16 mouse cellular contexts compared by ENCODE assay signal in the genomic region with DNA sequence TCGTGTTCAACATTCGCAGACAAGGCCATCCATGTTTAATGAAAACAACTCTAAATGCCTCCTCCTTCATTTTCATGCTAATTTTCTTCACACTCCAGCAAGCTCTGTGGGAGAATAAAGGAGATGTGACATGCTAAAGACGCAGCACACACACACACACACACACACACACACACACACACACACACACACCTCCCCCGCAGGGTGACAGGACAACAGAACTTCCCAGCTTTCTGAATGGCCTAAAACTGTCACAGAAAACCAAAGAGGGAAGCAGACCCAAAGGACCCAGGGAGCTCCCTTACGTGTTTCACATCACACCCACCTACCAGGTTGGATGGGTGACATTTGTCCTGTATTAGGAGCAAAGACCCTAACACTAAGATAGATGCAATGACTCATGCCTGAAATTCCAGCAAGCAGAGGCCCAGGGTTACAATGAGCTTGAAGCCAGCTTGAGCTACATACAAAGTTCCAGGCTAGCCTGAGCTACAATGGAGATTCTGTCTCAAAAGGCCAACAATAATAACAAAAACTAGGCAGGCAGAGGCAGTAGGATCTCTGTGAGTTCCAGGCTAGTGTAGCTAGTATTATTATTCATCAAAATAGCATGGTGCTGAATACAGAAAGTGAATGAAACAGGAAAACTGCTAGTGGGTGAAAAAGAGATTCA. TPM values are rescaled to one million over a fixed set of nuclear protein-coding genes. Genes with fewer than 3 reads are reported as not detected.
DNase-seq lines count a peak whose midpoint lies in the region; ATAC-seq and TF ChIP-seq lines count a peak whose summit lies in the region.
"Had no signal": no experiment of that assay in that cellular context is flagged by ENCODE, and none has a peak within 500 bp of the region (broad histone marks: within the 10 kb centered on the region; RNA-seq: fewer than 3 reads in every experiment).

No protein-coding gene starts in this region.

- H3K27me3 ChIP-seq in heart, adult 2 months (ENCODE audit: control insufficient read depth, insufficient read depth, low read length), result no peaks in the 10 kb centered on the region
- no peaks in the 10 kb centered on the region for H3K27me3 ChIP-seq in heart, embryonic 11.5 days (ENCODE audit: control insufficient read depth, insufficient read depth, low read length)
- peaks cover 17% of the 10 kb centered on the region for H3K27me3 ChIP-seq in midbrain, embryonic 12.5 days
- no peaks in the 10 kb centered on the region for H3K27me3 ChIP-seq in midbrain, postnatal 0 days (ENCODE audit: insufficient read depth, low read length)
- H3K27me3 ChIP-seq in hindbrain, embryonic 14.5 days (ENCODE audit: control insufficient read depth, insufficient read depth, low read length), result no peaks in the 10 kb centered on the region
- no peaks in the 10 kb centered on the region for H3K27me3 ChIP-seq in splenic B cell, adult 2 months (ENCODE audit: control insufficient read depth, insufficient read depth, low read length, poor library complexity, severe bottlenecking)
- H3K27me3 ChIP-seq: embryonic facial prominence, embryonic 12.5 days; limb, embryonic 15.5 days; stomach, embryonic 15.5 days had no signal

- no peak for TF ChIP-seq POLR2A in heart, adult 2 months (IDR thresholded peaks at IDR 0.05; ENCODE audit: insufficient read depth, low read depth, low read length)

- no peak overlapping the region for H3K9ac ChIP-seq in heart, adult 2 months (ENCODE audit: low read depth, low read length)
- H3K9ac ChIP-seq in heart, embryonic 11.5 days (ENCODE audit: low read depth, low read length), result no peak overlapping the region
- H3K9ac ChIP-seq in midbrain, embryonic 12.5 days (replicated peaks), result no peak overlapping the region
- H3K9ac ChIP-seq in midbrain, postnatal 0 days (replicated peaks; ENCODE audit: low read length, poor library complexity, severe bottlenecking), result no peak overlapping the region
- no peak overlapping the region for H3K9ac ChIP-seq in hindbrain, embryonic 14.5 days
- H3K9ac ChIP-seq: embryonic facial prominence, embryonic 12.5 days; limb, embryonic 15.5 days; lung, embryonic 14.5 days; stomach, embryonic 15.5 days had no signal

- no peak for TF ChIP-seq EP300 in heart, adult 2 months (IDR thresholded peaks at IDR 0.05; ENCODE audit: insufficient read depth, low read depth, low read length)

- DNase-seq in heart, adult 2 months, result no peak
- DNase-seq in midbrain, postnatal 0 days (ENCODE audit: low spot score), result no peak
- no peak for DNase-seq in hindbrain, embryonic 14.5 days (ENCODE audit: low spot score)
- peak; percentile 10 for DNase-seq in splenic B cell, adult 2 months (ENCODE audit: low read depth, low spot score)
- DNase-seq in cerebellum, adult 9-10 months, result no peak
- no peak for DNase-seq in gastrocnemius, adult 8-10 months (ENCODE audit: low spot score in 2 of 2)
- DNase-seq: cerebellum, adult 2 months; thymus, postnatal 25 days had no signal

- peaks cover 26% of the 10 kb centered on the region for H3K4me1 ChIP-seq in heart, adult 2 months (ENCODE audit: control insufficient read depth, insufficient read depth, low read length)
- H3K4me1 ChIP-seq in heart, embryonic 11.5 days (ENCODE audit: control insufficient read depth, insufficient read depth, low read length), result peaks cover 74% of the 10 kb centered on the region
- peaks cover 78% of the 10 kb centered on the region for H3K4me1 ChIP-seq in midbrain, embryonic 12.5 days
- H3K4me1 ChIP-seq in midbrain, postnatal 0 days (ENCODE audit: insufficient read depth, low read length), result peaks cover 24% of the 10 kb centered on the region; the same call in 1 of the 2 replicates
- H3K4me1 ChIP-seq in hindbrain, embryonic 14.5 days (replicated peaks; ENCODE audit: control insufficient read depth, insufficient read depth, low read length), result peaks cover 73% of the 10 kb centered on the region

- 88% methylated on average over 5 of the region's 5 CpGs for WGBS in heart, adult 2 months
- 69% methylated on average over 5 of the region's 5 CpGs for WGBS in heart, embryonic 11.5 days (ENCODE audit: insufficient replicate concordance)
- WGBS in midbrain, embryonic 12.5 days, result 29% methylated on average over 5 of the region's 5 CpGs
- WGBS in midbrain, postnatal 0 days, result 22% methylated on average over 5 of the region's 5 CpGs
- WGBS in hindbrain, embryonic 14.5 days, result 17% methylated on average over 5 of the region's 5 CpGs

- no peak overlapping the region for H3K4me3 ChIP-seq in heart, adult 2 months
- no peak overlapping the region for H3K4me3 ChIP-seq in heart, embryonic 11.5 days (ENCODE audit: low read depth, low read length)
- no peak overlapping the region for H3K4me3 ChIP-seq in midbrain, embryonic 12.5 days
- H3K4me3 ChIP-seq in midbrain, postnatal 0 days (ENCODE audit: low read depth, low read length), result no peak overlapping the region
- H3K4me3 ChIP-seq in hindbrain, embryonic 14.5 days (replicated peaks; ENCODE audit: low read length), result no peak overlapping the region
- H3K4me3 ChIP-seq: embryonic facial prominence, embryonic 12.5 days; left cerebral cortex, adult 2 months; limb, embryonic 15.5 days; stomach, embryonic 15.5 days had no signal

- no peak for TF ChIP-seq CTCF in heart, adult 2 months (IDR thresholded peaks at IDR 0.05)
- TF ChIP-seq CTCF in midbrain, postnatal 0 days (IDR thresholded peaks at IDR 0.05), result no peak

- no peak overlapping the region for H3K4me2 ChIP-seq in heart, embryonic 11.5 days
- no peak overlapping the region for H3K4me2 ChIP-seq in midbrain, embryonic 12.5 days (replicated peaks)
- H3K4me2 ChIP-seq in midbrain, postnatal 0 days (ENCODE audit: low read depth, low read length, poor library complexity, severe bottlenecking), result no peak overlapping the region
- H3K4me2 ChIP-seq in hindbrain, embryonic 14.5 days (replicated peaks), result peak overlapping the region; percentile 96; the same call in 1 of the 2 replicates
- H3K4me2 ChIP-seq: embryonic facial prominence, embryonic 12.5 days; limb, embryonic 15.5 days had no signal

- H3K27ac ChIP-seq in heart, adult 2 months, result peak overlapping the region; percentile 60
- H3K27ac ChIP-seq in heart, embryonic 11.5 days (ENCODE audit: low read depth, low read length), result no peak overlapping the region
- peak overlapping the region; percentile 46 for H3K27ac ChIP-seq in midbrain, embryonic 12.5 days (replicated peaks)
- no peak overlapping the region for H3K27ac ChIP-seq in midbrain, postnatal 0 days (ENCODE audit: low read depth, low read length)
- H3K27ac ChIP-seq in hindbrain, embryonic 14.5 days, result 0 out of 2 replicates have a peak overlapping the region, but pooled peaks have one; percentile 10
- H3K27ac ChIP-seq: embryonic facial prominence, embryonic 12.5 days; left cerebral cortex, adult 2 months; limb, embryonic 15.5 days; stomach, embryonic 15.5 days had no signal

- no peaks in the 10 kb centered on the region for H3K9me3 ChIP-seq in heart, embryonic 11.5 days (replicated peaks; ENCODE audit: control insufficient read depth, low read length)
- no peaks in the 10 kb centered on the region for H3K9me3 ChIP-seq in midbrain, embryonic 12.5 days
- H3K9me3 ChIP-seq in midbrain, postnatal 0 days (ENCODE audit: low read length), result no peaks in the 10 kb centered on the region
- H3K9me3 ChIP-seq in hindbrain, embryonic 14.5 days (ENCODE audit: control insufficient read depth, low read length), result no peaks in the 10 kb centered on the region
- H3K9me3 ChIP-seq: embryonic facial prominence, embryonic 12.5 days; limb, embryonic 15.5 days; stomach, embryonic 15.5 days had no signal

- intact Hi-C loops in heart, adult 2 months (cut with DNase I), result no loop called here

- H3K79me2 ChIP-seq in heart, adult 2 months (replicated peaks; ENCODE audit: control insufficient read depth, insufficient read depth, low read length), result peaks cover 1% of the 10 kb centered on the region

- ATAC-seq in heart, embryonic 11.5 days (replicated peaks; ENCODE audit: insufficient number of reproducible peaks, low FRiP score, low TSS enrichment), result no peak
- ATAC-seq in midbrain, embryonic 12.5 days (ENCODE audit: low FRiP score, low read depth), result peak; percentile 69
- ATAC-seq in midbrain, postnatal 0 days (ENCODE audit: low FRiP score), result no peak
- ATAC-seq in hindbrain, embryonic 14.5 days (ENCODE audit: low FRiP score), result no peak
- ATAC-seq: activated CD4-positive, CD25-positive, alpha-beta regulatory T cell, adult 4 months had no signal

- peaks cover 14% of the 10 kb centered on the region for H3K36me3 ChIP-seq in heart, adult 2 months (ENCODE audit: control insufficient read depth, insufficient read depth, low read length)
- no peaks in the 10 kb centered on the region for H3K36me3 ChIP-seq in heart, embryonic 11.5 days (ENCODE audit: control insufficient read depth, insufficient read depth, low read length)
- no peaks in the 10 kb centered on the region for H3K36me3 ChIP-seq in midbrain, embryonic 12.5 days
- H3K36me3 ChIP-seq in midbrain, postnatal 0 days (ENCODE audit: insufficient read depth, low read length), result no peaks in the 10 kb centered on the region
- no peaks in the 10 kb centered on the region for H3K36me3 ChIP-seq in hindbrain, embryonic 14.5 days (replicated peaks; ENCODE audit: control insufficient read depth, insufficient read depth)
- no peaks in the 10 kb centered on the region for H3K36me3 ChIP-seq in splenic B cell, adult 2 months (ENCODE audit: control insufficient read depth, insufficient read depth, low read length, poor library complexity, severe bottlenecking)
- H3K36me3 ChIP-seq: embryonic facial prominence, embryonic 12.5 days; limb, embryonic 15.5 days; stomach, embryonic 15.5 days had no signal

RNA-seq across cellular contexts. Expression of a gene that starts 5.5 kb away (rescaled TPM):
- total RNA-seq in heart, adult 2 months (2021), result 1 to 10 TPM; 5.7 to 6.5 TPM
- 4.8 and 6.2 TPM in 2 replicates for polyA plus RNA-seq in heart, adult 2 months (2012; rRNA removed)
- polyA plus RNA-seq in heart, embryonic 11.5 days (2014; fragmentation: Nextera tagmentation; extraction: Ambion mirVana), result 9.1 and 9.2 TPM in 2 replicates
- polyA plus RNA-seq in midbrain, embryonic 12.5 days (2016; fragmentation: Nextera tagmentation; extraction: Ambion mirVana), result 12.5 and 12.8 TPM in 2 replicates
- 9.2 and 11.0 TPM in 2 replicates for total RNA-seq in midbrain, postnatal 0 days (2014; rRNA removed)
- 9.1 TPM in 2 replicates for polyA plus RNA-seq in midbrain, postnatal 0 days (2015; fragmentation: Nextera tagmentation; extraction: Ambion mirVana)
- 10.8 and 11.6 TPM in 2 replicates for polyA plus RNA-seq in hindbrain, embryonic 14.5 days (2014; fragmentation: Nextera tagmentation; extraction: Ambion mirVana)
- 1 to 10 TPM; 1.5 to 3.0 (median 2.2) TPM for total RNA-seq in gastrocnemius, adult 8-10 months (2022)

RNA-seq across cellular contexts. Expression of a gene that starts 56.5 kb away (rescaled TPM):
- 1 to 10 TPM; 8.5 to 9.3 TPM for total RNA-seq in heart, adult 2 months (2021)
- 4.6 and 7.9 TPM in 2 replicates for polyA plus RNA-seq in heart, adult 2 months (2012; rRNA removed)
- 7.8 and 8.0 TPM in 2 replicates for polyA plus RNA-seq in heart, embryonic 11.5 days (2014; fragmentation: Nextera tagmentation; extraction: Ambion mirVana)
- polyA plus RNA-seq in midbrain, embryonic 12.5 days (2016; fragmentation: Nextera tagmentation; extraction: Ambion mirVana), result 15.8 and 16.9 TPM in 2 replicates
- 20.2 and 25.1 TPM in 2 replicates for total RNA-seq in midbrain, postnatal 0 days (2014; rRNA removed)
- polyA plus RNA-seq in midbrain, postnatal 0 days (2015; fragmentation: Nextera tagmentation; extraction: Ambion mirVana), result 9.6 and 11.8 TPM in 2 replicates
- polyA plus RNA-seq in hindbrain, embryonic 14.5 days (2014; fragmentation: Nextera tagmentation; extraction: Ambion mirVana), result 15.6 and 17.7 TPM in 2 replicates
- total RNA-seq in gastrocnemius, adult 8-10 months (2022), result 1 to 10 TPM; 3.2 to 4.8 (median 4.5) TPM

RNA-seq across cellular contexts. Expression of a gene that starts 57.6 kb away (rescaled TPM):
- total RNA-seq in heart, adult 2 months (2021), result 1 to 10 TPM; 5.3 to 5.7 TPM
- polyA plus RNA-seq in heart, adult 2 months (2012; rRNA removed), result 0.80 and 1.9 TPM in 2 replicates
- polyA plus RNA-seq in heart, embryonic 11.5 days (2014; fragmentation: Nextera tagmentation; extraction: Ambion mirVana), result 6.7 and 7.1 TPM in 2 replicates
- polyA plus RNA-seq in midbrain, embryonic 12.5 days (2016; fragmentation: Nextera tagmentation; extraction: Ambion mirVana), result 12.8 and 14.0 TPM in 2 replicates
- 4.3 and 4.7 TPM in 2 replicates for total RNA-seq in midbrain, postnatal 0 days (2014; rRNA removed)
- polyA plus RNA-seq in midbrain, postnatal 0 days (2015; fragmentation: Nextera tagmentation; extraction: Ambion mirVana), result 4.2 and 4.3 TPM in 2 replicates
- polyA plus RNA-seq in hindbrain, embryonic 14.5 days (2014; fragmentation: Nextera tagmentation; extraction: Ambion mirVana), result 9.6 and 10.2 TPM in 2 replicates
- 1 to 10 TPM; 2.5 to 3.2 (median 2.7) TPM for total RNA-seq in gastrocnemius, adult 8-10 months (2022)

Comparison
In these comparisons a context has a peak if more than half of its experiments do, and no peak if none do; other contexts are left out.
1. H3K27ac ChIP-seq: peak in heart, adult 2 months (single experiment), midbrain, embryonic 12.5 days (single experiment) and hindbrain, embryonic 14.5 days (single experiment); none in heart, embryonic 11.5 days (single experiment) and midbrain, postnatal 0 days (single experiment).